Mouse (Mus musculus) liver, adult (tissue): ENCODE measurements around the gene 9130213A22Rik.

Experiments used
- GATA4 ChIP-seq: IDR thresholded peaks from 2 replicates; pipeline ENCODE4 v1.6.1; 2014; ENCODE audit warnings: mild to moderate bottlenecking, low read length; ENCODE audit not compliant: insufficient replicate concordance

9130213A22Rik gene

DNA sequence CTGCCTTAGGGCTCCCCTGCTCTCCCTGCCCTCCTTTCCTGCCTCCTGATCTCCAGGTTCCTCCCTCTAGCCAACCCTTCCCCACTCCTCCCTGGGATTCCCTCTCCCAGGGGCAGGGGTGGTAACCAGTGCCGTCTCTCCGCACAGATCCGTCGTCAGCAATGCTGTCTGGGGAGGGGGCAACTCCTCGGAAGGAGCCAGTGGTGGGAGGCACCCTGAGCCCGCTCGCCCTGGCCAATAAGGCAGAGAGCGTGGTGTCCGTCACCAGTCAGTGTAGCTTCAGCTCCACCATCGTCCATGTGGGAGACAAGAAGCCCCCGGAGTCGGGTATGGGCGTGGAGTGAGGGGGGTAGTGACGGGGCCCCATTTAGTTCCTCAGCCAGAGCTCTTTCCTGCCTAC, 17.9 kb downstream of the 9130213A22Rik start:
- no peak for TF ChIP-seq GATA4

DNA sequence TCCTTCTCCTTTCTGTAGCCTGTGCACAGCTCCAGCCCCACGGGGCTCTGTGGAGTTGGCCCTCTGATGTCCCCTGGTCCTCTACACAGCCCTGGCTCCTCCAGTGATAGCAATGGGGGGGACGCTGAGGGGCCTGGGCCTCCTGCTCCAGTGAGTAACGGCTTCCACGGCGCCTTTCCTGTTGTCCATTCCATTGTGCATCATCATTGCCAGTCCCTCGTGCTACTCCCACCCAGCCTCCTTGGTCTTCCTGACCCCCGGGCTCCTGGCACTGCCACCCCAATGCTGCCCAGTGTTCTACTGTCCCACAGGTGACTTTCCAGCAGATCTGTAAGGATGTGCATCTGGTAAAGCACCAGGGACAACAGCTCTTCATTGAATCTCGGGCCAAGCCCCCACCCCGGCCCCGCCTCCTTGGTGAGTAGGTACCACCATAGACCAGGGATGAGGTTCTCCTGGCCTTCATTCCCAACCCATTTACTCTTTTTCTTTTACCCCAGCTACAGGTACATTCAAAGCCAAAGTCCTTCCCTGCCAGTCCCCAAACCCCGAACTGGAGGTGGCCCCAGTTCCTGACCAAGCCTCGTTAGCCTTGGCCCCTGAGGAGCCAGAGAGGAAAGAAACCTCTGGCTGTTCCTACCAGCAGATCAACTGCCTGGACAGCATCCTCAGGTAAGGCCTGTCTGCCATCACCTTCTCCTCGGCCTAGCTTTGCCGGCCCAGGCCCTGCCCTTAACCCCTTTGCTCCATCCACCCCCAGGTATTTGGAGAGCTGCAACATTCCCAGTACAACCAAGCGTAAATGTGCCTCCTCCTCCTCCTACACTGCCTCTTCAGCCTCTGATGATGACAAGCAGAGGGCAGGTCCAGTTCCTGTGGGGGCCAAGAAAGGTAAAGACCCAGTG, 18.6 kb downstream of the 9130213A22Rik start:
- no peak for TF ChIP-seq GATA4

DNA sequence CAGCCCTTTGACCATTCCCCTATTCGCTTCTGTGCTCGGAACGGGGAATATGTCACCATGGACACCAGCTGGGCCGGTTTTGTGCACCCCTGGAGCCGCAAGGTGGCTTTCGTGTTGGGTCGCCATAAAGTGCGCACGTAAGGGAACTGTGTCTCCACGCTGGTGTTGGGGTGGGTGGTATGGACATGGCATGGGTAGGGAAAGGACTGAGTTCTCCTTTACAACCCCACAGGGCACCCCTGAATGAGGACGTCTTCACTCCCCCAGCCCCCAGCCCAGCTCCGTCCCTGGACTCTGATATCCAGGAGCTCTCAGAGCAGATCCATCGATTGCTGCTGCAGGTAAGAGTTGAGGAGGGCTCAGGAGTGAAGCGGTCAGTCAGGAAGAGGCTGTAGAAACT, 19.3 kb downstream of the 9130213A22Rik start:
- no peak for TF ChIP-seq GATA4

DNA sequence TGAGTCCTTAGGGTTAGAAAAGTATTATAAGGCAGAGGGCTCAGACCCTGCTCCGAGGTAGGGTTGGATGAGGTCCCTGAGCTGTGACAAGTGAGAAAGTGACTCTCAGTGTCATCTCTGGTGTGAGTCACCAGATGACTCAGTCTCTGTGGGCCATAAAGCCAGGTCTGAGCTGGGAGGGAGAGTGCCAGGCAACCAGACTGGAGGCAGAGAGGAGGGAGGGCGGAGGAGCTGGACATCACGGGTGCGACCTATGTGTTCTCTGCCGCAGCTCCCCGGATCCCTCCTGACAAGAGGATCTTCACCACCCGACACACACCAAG, 20.0 kb downstream of the 9130213A22Rik start:
- TF ChIP-seq GATA4 = no peak

DNA sequence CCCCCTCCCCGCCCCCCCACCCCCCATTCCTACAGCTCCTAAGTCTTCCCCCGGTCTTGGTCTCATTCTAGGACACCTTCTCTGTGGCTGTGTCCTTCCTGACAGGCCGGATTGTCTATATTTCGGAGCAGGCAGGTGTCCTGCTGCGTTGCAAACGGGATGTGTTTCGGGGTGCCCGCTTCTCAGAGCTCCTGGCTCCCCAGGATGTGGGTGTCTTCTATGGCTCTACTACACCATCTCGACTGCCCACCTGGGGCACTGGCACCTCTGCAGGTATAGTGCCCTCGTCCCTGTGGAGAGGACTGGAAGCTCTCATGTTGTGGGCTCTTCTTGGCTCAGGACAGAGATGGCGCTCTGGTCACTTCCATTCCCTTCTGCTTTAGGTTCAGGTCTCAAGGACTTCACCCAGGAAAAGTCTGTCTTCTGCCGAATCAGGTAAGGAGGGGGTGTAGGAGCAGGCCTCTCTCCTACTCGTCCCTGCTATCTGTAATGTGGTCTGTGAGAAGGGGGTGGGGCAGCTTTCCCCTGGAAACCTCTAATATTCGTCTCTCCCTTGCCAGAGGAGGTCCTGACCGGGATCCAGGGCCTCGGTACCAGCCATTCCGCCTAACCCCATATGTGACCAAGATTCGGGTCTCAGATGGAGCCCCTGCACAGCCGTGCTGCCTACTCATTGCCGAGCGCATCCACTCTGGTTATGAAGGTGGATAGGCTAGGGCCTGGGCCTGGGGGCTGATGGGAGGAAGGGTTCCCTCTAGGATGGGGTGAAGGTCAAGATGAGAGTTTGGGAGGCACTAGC, 20.6 kb downstream of the 9130213A22Rik start:
- no peak for TF ChIP-seq GATA4

DNA sequence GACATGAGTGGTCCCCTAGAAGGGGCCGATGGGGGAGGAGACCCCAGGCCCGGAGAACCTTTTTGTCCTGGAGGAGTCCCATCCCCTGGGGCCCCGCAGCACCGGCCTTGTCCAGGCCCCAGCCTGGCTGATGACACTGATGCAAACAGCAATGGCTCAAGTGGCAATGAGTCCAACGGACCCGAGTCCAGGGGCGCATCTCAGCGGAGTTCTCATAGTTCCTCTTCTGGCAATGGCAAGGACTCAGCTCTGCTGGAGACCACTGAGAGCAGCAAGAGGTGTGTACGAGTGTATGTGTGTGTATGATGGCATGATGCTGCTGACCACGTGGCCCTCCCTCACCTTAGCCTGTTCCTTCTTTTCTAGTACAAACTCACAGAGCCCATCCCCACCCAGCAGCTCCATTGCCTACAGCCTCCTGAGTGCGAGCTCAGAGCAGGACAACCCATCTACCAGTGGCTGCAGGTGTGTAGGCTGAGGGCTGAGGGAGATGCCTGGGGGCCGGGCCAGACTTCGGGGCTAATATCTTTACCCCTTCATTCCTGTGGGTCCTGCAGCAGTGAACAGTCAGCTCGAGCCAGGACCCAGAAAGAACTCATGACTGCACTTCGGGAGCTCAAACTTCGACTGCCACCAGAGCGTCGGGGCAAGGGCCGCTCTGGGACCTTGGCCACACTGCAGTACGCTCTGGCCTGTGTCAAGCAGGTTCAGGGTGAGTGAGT, 21.6 kb downstream of the 9130213A22Rik start:
- TF ChIP-seq GATA4 = no peak

DNA sequence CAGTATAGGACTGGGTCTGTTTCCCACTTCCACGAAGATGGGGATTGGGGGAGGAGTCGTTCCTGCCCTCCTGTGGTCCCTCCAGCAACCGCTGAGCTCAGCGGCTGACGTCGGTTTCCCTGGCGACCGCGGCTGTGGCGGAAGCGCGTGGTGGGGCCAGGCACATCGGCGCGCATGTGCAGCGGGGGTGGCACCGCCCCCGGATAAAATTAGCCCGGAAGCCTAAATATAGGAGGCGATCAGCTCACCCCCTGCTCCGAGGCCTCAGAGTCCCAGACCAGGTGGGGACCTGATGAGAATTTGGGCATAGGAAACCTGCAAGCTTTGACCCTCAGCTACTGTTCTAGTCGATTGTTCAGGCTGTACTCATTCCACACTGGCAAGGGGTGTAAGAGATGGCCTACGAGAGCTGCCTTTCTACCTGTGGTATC, 22.5 kb downstream of the 9130213A22Rik start:
- no peak; the same call in 1 of the 2 replicates for TF ChIP-seq GATA4

DNA sequence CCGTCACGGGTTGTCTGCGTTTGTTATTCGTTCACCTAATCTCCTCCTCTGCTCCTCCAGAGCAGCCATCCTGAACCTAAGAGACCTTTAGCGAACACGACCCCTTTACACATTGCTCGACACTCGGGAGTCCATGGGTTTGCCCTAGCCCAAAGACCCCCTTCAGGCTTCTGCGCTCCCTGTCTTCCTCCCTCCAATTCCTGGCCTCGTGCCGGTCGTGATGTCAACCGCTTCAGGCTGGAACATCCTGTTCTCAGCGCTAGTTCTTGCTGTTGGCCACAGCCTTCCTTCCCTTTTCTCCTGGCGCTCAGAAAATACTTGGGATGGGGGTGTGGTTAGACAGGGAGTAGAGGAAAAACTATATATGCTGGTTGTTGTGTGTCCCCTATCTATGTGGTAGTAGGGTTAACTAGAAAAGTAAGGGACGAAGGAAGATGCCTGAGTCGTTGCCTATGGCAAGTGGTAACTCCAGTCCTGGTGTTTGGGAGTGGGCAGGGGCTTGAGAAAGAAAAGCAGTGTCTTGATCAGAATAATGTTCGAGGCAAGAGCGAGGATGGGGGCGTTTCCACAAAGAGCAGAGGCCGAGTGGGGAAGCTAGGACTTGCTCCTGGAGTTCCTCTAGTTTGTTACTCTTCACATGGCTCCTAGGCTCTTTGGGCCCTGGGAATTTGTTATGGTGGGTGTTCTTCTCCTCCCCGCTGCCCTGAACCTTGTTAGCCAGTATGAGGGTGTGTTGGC, 23.0 kb downstream of the 9130213A22Rik start:
- no peak for TF ChIP-seq GATA4

DNA sequence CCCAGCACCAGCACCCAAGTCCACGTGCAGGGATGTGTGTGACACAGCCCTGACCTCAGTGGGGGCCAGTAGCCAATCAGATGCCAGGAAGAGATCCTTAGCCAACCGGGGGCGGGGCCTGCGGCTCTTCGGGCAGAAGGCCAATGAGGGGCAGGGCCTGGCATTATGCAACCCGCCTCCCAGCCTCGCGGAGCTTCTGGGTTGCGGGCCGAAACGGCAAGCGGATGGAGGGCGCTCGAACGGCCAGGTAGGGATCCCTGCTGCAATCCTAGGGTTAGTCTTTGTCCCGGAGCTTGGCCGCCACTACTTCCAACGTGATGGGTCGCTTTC, 23.7 kb downstream of the 9130213A22Rik start:
- peak; percentile 52; the same call in 1 of the 2 replicates for TF ChIP-seq GATA4

DNA sequence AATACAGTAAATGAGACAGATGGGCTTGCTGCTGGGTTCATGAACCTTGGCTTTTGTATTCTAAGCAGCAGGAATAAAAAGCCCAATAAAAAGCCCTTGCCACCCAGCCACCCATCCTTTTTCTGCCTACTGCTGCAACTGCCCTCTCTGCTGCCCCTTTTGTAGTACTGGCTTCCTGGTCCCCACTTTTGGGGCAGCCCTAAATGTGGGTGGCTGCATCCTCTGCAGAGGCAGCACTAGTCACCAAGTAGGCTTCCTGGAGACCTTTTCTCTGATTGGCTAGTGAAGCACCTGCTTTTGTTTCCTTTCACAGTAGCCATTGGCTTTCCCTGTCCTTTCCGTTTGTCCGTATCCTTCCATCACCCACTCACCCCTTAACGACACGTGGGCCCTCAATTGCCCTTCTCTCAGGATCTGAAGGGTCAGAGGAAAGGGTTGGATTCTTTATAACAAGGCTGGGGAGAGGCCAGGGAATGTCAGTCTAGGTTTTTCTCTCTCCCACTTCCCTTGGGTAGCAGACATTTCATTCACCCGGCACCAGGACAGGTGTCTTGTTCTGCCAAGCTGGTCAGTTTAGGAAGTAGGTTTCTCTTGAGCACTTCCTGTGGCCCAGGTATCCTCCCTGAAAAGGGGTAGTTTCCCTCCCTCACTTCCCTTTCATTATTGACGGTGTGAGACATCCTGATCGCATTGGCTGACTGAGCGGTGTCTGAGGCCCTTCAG, 24.2 kb downstream of the 9130213A22Rik start:
- no peak for TF ChIP-seq GATA4

DNA sequence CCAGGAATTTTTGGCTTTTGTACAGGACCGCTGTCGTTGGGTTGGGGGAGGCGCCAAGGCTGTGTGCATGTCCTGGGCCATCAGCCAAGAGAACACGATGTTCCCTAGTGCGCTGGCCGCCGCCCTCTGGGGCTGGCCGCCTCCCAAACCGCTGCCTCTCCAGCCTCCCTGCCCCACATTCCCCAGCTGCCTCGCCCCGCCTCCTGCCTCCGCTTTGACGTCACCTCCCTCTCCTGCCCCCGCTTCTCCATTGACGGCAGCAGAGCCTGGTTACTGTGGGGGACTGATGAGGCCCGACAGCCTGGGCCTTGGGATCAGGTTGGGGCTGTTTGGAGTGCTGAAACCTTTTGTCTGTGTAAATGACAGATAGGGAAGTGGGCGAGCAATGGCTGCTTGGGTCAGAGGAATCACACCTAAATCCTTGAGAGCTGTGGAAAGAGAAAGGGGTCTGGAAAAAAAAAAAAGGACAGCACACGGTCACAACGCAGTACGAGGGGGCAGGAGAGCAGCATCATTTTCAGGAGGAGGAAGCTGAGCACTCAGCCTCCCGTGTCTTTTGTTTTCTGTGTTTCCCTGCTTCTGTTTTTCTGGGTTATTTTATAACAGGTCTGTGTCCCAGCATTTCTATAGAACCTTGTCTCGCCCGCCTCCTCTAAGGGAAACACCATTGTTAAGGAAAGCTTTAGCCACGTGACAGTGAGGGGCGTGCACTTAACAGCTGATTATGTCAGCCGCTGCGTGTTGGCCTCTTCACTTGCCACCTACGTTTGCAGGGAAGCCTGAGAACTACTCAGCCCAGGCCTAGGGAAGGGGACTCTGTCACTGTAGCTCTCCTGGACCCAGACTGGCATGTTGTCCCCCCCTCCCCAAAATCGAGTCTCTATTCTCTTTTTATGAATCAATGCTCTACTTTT, 25.1 kb downstream of the 9130213A22Rik start:
- TF ChIP-seq GATA4 = peak; percentile 76; the same call in 1 of the 2 replicates

DNA sequence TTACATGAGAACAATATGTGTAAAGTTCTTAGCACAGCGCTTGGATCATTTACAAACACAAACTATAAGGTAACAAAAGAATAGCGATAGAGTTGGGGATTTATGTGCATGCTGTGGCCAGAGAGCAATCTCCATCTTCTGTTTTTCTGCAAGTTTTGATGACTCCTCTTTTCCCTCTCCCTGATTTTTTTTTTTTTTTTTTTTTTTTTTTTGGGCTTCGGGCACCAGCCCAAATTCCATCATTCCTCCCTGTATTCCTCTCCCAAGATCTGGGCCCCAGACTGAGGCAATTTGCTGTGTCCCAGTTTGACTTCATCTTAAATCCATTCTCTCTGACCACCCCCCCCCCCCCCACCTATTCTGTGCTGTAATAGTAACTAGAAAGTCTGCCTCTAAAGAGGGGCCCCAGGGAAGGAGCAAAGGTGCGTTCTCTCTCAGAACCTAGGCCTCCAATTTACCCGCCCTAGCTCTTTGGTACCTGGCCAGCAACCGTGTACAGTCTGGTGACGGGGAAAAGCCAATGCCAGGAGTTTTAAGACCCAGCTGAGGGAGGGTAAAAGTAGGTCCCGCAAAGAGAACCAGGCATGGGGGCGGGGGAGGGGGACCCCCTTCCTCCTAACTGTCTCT, 25.9 kb downstream of the 9130213A22Rik start:
- TF ChIP-seq GATA4 = no peak
